8 mouse cellular contexts compared by ENCODE assay signal in the genomic region with DNA sequence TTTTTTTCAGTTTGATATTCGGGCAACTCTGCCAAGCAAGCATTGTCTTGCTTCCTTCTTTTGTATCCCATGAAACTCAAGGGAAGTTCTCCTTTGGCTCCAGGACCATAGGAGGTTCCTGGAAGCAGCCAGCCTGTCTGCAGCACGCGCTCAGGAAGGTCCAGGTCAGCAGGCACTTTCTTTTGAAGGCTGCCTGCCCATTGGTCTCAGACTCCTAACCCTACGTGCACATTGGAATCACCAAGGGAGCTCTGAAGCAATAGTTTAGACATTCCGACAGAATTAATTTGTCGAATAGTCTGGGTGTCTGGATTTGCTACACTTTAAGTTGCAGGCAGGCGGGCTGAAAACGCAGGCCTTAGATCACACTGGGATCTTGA. TPM values are rescaled to one million over a fixed set of nuclear protein-coding genes. Genes with fewer than 3 reads are reported as not detected.
DNase-seq lines count a peak whose midpoint lies in the region; ATAC-seq lines count a peak whose summit lies in the region.

No protein-coding gene starts in this region.

- peaks cover 48% of the 10 kb centered on the region for H3K27me3 ChIP-seq in megakaryocyte, embryonic 14.5 days (replicated peaks)
- H3K27me3 ChIP-seq in heart, embryonic 10.5 days (ENCODE audit: insufficient read depth, poor library complexity, severe bottlenecking), result peaks cover 44% of the 10 kb centered on the region
- H3K27me3 ChIP-seq in kidney, embryonic 15.5 days, result peaks cover 27% of the 10 kb centered on the region

- H3K36me3 ChIP-seq in megakaryocyte, embryonic 14.5 days (replicated peaks; ENCODE audit: low read length), result no peaks in the 10 kb centered on the region
- no peaks in the 10 kb centered on the region for H3K36me3 ChIP-seq in heart, embryonic 10.5 days
- H3K36me3 ChIP-seq in kidney, embryonic 15.5 days, result no peaks in the 10 kb centered on the region

- no peaks in the 10 kb centered on the region for H3K9me3 ChIP-seq in megakaryocyte, embryonic 14.5 days
- H3K9me3 ChIP-seq in heart, embryonic 10.5 days, result no peaks in the 10 kb centered on the region
- H3K9me3 ChIP-seq in kidney, embryonic 15.5 days (replicated peaks), result no peaks in the 10 kb centered on the region

- H3K27ac ChIP-seq in heart, embryonic 10.5 days, result peak overlapping the region; percentile 83; the same call in 1 of the 2 replicates
- peak overlapping the region; percentile 45 for H3K27ac ChIP-seq in kidney, embryonic 15.5 days

- no peak for ATAC-seq in megakaryocyte, adult 5-6 weeks (ENCODE audit: poor library complexity, severe bottlenecking)
- ATAC-seq in kidney, embryonic 15.5 days (replicated peaks; ENCODE audit: low FRiP score), result 0 out of 2 replicates have a peak, but pooled peaks have one; percentile 10
- ATAC-seq in megakaryocyte progenitor cell, adult 5-6 weeks (replicated peaks; ENCODE audit: poor library complexity), result no peak

- peak overlapping the region; percentile 87 for H3K4me2 ChIP-seq in kidney, embryonic 15.5 days

- no peak for DNase-seq in heart, embryonic 10.5 days (ENCODE audit: low spot score)
- DNase-seq in lung, postnatal 4 days, result peak; percentile 41 to 54
- no peak for DNase-seq in urinary bladder, postnatal 14 days (ENCODE audit: low spot score)
- no peak for DNase-seq in thymus, postnatal 0 days (ENCODE audit: low spot score)

- H3K4me3 ChIP-seq in megakaryocyte, embryonic 14.5 days (replicated peaks), result peak overlapping the region; percentile 96
- H3K4me3 ChIP-seq in heart, embryonic 10.5 days, result peak overlapping the region; percentile 69
- peak overlapping the region; percentile 62 for H3K4me3 ChIP-seq in kidney, embryonic 15.5 days (replicated peaks)

- H3K4me1 ChIP-seq in megakaryocyte, embryonic 14.5 days, result peaks cover 15% of the 10 kb centered on the region
- H3K4me1 ChIP-seq in heart, embryonic 10.5 days, result peaks cover 9% of the 10 kb centered on the region
- H3K4me1 ChIP-seq in kidney, embryonic 15.5 days, result peaks cover 12% of the 10 kb centered on the region; the same call in 1 of the 2 replicates

- peak overlapping the region; percentile 56 for H3K9ac ChIP-seq in kidney, embryonic 15.5 days

- 17% methylated on average over 8 of the region's 8 CpGs for WGBS in heart, embryonic 10.5 days
- WGBS in kidney, embryonic 15.5 days, result 16% methylated on average over 8 of the region's 8 CpGs

RNA-seq across cellular contexts. Expression of a gene that starts 0.7 kb away (rescaled TPM):
- 1.5 TPM in 1 of 2 replicates, not detected in the other for polyA plus RNA-seq in megakaryocyte, embryonic 14.5 days (2012; ENCODE audit: insufficient read depth, low replicate concordance)
- 10.8 and 11.1 TPM in 2 replicates for total RNA-seq in megakaryocyte, adult 5-6 weeks (2015)
- total RNA-seq in megakaryocyte, adult 5-6 weeks (2017), result 12.2 and 18.5 TPM in 2 replicates
- 3.6 and 3.8 TPM in 2 replicates for polyA plus RNA-seq in heart, embryonic 10.5 days (2016; fragmentation: Nextera tagmentation; extraction: Ambion mirVana)
- polyA plus RNA-seq in kidney, embryonic 15.5 days (2015; fragmentation: Nextera tagmentation; extraction: Ambion mirVana), result 3.6 and 5.1 TPM in 2 replicates
- polyA plus RNA-seq in thymus, postnatal 0 days (2015; fragmentation: Nextera tagmentation; extraction: Ambion mirVana), result 3.5 and 4.0 TPM in 2 replicates
- total RNA-seq in megakaryocyte progenitor cell, adult 5-6 weeks (2015), result 6.2 TPM in 2 replicates
- 4.6 and 5.2 TPM in 2 replicates for total RNA-seq in megakaryocyte progenitor cell, adult 5-6 weeks (2017)

RNA-seq across cellular contexts. Expression of a gene that starts 21.0 kb away (rescaled TPM):
- 4.2 and 18.6 TPM in 2 replicates for polyA plus RNA-seq in megakaryocyte, embryonic 14.5 days (2012; ENCODE audit: insufficient read depth, low replicate concordance)
- total RNA-seq in megakaryocyte, adult 5-6 weeks (2015), result 3.5 and 7.0 TPM in 2 replicates
- total RNA-seq in megakaryocyte, adult 5-6 weeks (2017), result 4.9 and 14.4 TPM in 2 replicates
- polyA plus RNA-seq in heart, embryonic 10.5 days (2016; fragmentation: Nextera tagmentation; extraction: Ambion mirVana), result 8.1 and 8.3 TPM in 2 replicates
- polyA plus RNA-seq in kidney, embryonic 15.5 days (2015; fragmentation: Nextera tagmentation; extraction: Ambion mirVana), result 8.8 and 9.0 TPM in 2 replicates
- polyA plus RNA-seq in thymus, postnatal 0 days (2015; fragmentation: Nextera tagmentation; extraction: Ambion mirVana), result 12.9 and 16.6 TPM in 2 replicates
- 12.5 and 13.5 TPM in 2 replicates for total RNA-seq in megakaryocyte progenitor cell, adult 5-6 weeks (2015)
- total RNA-seq in megakaryocyte progenitor cell, adult 5-6 weeks (2017), result 25.1 and 31.1 TPM in 2 replicates

Comparison
In these comparisons a context has a peak if more than half of its experiments do, and no peak if none do; other contexts are left out.
1. DNase-seq: peak in lung, postnatal 4 days (2 of 2); none in heart, embryonic 10.5 days (single experiment), urinary bladder, postnatal 14 days (single experiment) and thymus, postnatal 0 days (single experiment).
2. Peak in every context shown above with its lines, with median percentiles within 50 percentile points of each other: H3K4me3 ChIP-seq.